Mouse (Mus musculus) heart, postnatal 14 days (tissue): ENCODE measurements around the gene Rapgef1. TPM values are rescaled to one million over a fixed set of nuclear protein-coding genes. Genes with fewer than 3 reads are reported as not detected.
"Not testable (repeated sequence)": the region's sequence is repeated elsewhere in the genome, so short reads cannot be mapped to it uniquely, and the experiment has no call there.

ENCODE experiments used
- DNase-seq, 2 experiments: peaks; one replicate each; pipeline ENCODE4 v3.0.0; 2021 to 2022
- intact Hi-C: fragments of 180-260 bp; cut with DNase I; formaldehyde crosslinking; loops from one replicate; pipeline ENCODE4 v1.15.1; 2025
- total RNA-seq, 2 experiments: library from RNA; stranded (reverse); gene quantifications; 2 replicates each; pipeline ENCODE4 v1.2.3; 2021

The Rapgef1 gene
- total RNA-seq, 2 experiments from 2014 or later: 89.6 to 91.6 TPM

- DNase-seq: no peak
- intact Hi-C loops: no loop called here
These were observed 76.8 kb downstream of the Rapgef1 start for GRCm38 (mm10) chr2:29696207-29696800.

- intact Hi-C loops: no loop called here
- DNase-seq: no peak
These were observed 79.1 kb downstream of the Rapgef1 start for GRCm38 (mm10) chr2:29698421-29699290.

GRCm38 (mm10) chr2:29700898-29701297 lies 81.4 kb downstream of the Rapgef1 start:
- no peak for DNase-seq
- intact Hi-C loops: no loop called here

GRCm38 (mm10) chr2:29701393-29701792 lies 81.9 kb downstream of the Rapgef1 start:
- intact Hi-C loops: no loop called here
- DNase-seq: no peak

- intact Hi-C loops: no loop called here
- DNase-seq: peak in 1 of 2 experiments; percentile 31
These were observed 82.7 kb downstream of the Rapgef1 start for GRCm38 (mm10) chr2:29702189-29702588.

- no peak for DNase-seq
- intact Hi-C loops: no loop called here
These were observed 83.9 kb downstream of the Rapgef1 start for GRCm38 (mm10) chr2:29703104-29704081.

GRCm38 (mm10) chr2:29705493-29705892 lies 86.0 kb downstream of the Rapgef1 start:
- intact Hi-C loops: no loop called here
- DNase-seq: no peak

GRCm38 (mm10) chr2:29706726-29707620 lies 87.5 kb downstream of the Rapgef1 start:
- DNase-seq: no peak
- intact Hi-C loops: no loop called here

GRCm38 (mm10) chr2:29707731-29708130 lies 88.2 kb downstream of the Rapgef1 start:
- intact Hi-C loops: no loop called here
- DNase-seq: peak in 1 of 2 experiments; percentile 23

GRCm38 (mm10) chr2:29708209-29708608 lies 88.7 kb downstream of the Rapgef1 start:
- intact Hi-C loops, DNase-seq: not testable (repeated sequence)

GRCm38 (mm10) chr2:29711038-29711437 lies 91.5 kb downstream of the Rapgef1 start:
- no peak for DNase-seq
- intact Hi-C loops: no loop called here

GRCm38 (mm10) chr2:29711877-29712276 lies 92.4 kb downstream of the Rapgef1 start:
- intact Hi-C loops: no loop called here

GRCm38 (mm10) chr2:29713501-29713900 lies 94.0 kb downstream of the Rapgef1 start:
- no peak for DNase-seq
- intact Hi-C loops: no loop called here

More at GRCm38 (mm10) chr2:29711877-29712276, 92.4 kb downstream of the Rapgef1 start:
- DNase-seq: no peak

GRCm38 (mm10) chr2:29714127-29714526 lies 94.6 kb downstream of the Rapgef1 start:
- intact Hi-C loops: no loop called here
- DNase-seq: no peak

GRCm38 (mm10) chr2:29716143-29716542 lies 96.6 kb downstream of the Rapgef1 start:
- intact Hi-C loops: no loop called here

GRCm38 (mm10) chr2:29716691-29717090 lies 97.2 kb downstream of the Rapgef1 start:
- intact Hi-C loops: no loop called here
- peak; percentile 42 to 69 for DNase-seq

More at GRCm38 (mm10) chr2:29716143-29716542, 96.6 kb downstream of the Rapgef1 start:
- DNase-seq: no peak

GRCm38 (mm10) chr2:29718581-29718980 lies 99.1 kb downstream of the Rapgef1 start:
- DNase-seq: no peak
- intact Hi-C loops: no loop called here

- no peak for DNase-seq
- intact Hi-C loops: no loop called here
These were observed 103.6 kb downstream of the Rapgef1 start for GRCm38 (mm10) chr2:29723132-29723531.

GRCm38 (mm10) chr2:29724664-29725365 lies 105.3 kb downstream of the Rapgef1 start:
- no peak for DNase-seq
- intact Hi-C loops: no loop called here
